Mouse (Mus musculus) thymus, postnatal 4 days (tissue): ENCODE measurements at regions not wholly inside any gene's neighbourhood (a gene's known extent, or its start where the extent isn't known, plus 50 kb on each side); places are given as distances from the start of the nearest gene placed in this dataset.
A peak's percentile ranks its signal among the peaks of the same experiment; 100 is the strongest.

ENCODE experiments used
- DNase-seq: peaks from one replicate; pipeline ENCODE4 v3.0.0; 2021

DNA sequence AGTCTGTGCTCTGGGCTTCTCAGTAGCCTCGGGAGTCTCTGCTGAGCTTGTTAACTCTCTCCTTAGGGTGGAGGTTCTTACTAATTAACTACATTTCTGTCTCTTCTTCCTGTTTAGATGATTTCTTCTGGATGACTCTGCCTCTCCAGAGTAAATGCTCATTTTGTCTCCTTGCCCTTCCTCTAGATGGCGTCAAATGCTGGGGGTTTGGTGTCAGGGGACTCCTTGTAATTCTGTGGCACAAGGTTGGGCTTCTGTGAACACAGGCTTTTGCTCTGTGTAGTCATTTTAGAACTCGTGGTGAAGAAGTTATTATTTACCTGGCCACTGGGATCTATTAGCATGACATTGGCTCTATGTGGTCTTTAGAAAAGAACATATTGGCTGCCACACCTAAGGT lies 298.4 kb downstream of the Ndfip2 start:
- no peak for DNase-seq

DNA sequence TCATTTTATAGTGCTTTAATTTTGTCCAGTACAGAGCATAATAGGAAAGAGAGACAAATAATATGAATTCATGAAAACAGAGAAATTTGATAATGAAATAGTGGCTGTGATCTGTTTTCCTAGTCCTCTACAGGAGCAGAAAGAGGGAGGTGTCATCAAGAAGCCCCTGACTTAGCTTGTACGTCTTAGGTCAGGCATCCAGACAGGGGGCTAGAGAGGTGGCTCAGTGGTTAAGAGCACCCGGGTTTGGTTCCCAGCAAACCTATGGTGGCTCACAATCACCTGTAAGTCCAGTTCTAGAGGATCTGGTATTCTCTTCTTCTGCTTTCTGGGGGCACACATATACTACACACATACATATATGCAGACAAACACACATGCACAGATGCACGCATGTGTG lies 285.7 kb downstream of the Ndfip2 start:
- no peak for DNase-seq

DNA sequence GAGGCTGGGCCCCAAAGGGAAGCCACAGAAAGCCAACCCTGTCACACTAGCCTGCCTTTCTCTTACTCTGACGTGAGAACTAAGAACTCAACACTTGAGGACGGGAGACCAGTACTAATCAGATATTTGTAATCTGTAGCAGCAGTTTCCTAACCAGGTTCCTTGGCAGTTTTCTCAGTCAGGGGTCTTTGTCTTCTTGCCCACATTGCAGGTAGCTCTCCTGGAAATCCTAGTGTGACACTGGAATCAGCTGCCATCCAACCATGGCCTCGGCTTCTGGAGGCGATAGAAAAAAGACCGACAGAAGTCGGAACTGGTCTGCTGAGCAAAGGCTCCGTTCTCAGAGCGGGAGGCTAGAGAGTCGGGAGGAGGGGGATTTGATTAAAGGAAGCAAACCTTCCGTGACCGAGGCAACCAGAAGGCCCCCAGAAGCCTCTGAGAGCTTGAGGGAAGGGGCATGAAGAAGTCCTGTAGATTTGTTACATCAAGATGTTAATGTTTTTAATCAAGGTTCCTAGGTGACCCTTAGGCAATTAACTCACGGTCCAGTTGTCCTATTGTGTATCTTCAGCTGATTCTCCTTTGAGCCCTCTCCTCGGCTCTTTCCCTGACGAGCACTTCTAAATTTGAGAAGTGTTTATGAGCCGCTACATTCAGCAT lies 284.2 kb downstream of the Ndfip2 start:
- no peak for DNase-seq

DNA sequence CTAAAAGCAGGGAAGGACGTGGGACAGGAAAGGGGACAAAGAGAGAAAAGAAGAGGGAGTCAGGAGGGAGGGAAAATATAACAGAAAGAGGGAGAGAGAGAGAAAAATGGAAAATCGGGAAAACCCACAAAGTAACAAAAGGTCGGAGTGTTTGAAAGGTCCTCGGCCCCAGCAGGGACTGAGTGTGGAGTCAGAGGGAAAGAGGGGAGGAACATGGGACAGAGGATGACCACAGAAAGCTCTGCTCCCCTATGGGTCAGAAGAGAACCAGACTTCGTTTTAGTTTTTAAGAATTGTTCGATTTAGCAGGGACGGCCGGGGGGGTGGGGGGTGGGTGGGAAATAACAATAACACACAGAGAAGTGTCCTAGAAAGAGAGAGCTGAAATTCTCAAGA lies 283.7 kb downstream of the Ndfip2 start:
- DNase-seq, result no peak

DNA sequence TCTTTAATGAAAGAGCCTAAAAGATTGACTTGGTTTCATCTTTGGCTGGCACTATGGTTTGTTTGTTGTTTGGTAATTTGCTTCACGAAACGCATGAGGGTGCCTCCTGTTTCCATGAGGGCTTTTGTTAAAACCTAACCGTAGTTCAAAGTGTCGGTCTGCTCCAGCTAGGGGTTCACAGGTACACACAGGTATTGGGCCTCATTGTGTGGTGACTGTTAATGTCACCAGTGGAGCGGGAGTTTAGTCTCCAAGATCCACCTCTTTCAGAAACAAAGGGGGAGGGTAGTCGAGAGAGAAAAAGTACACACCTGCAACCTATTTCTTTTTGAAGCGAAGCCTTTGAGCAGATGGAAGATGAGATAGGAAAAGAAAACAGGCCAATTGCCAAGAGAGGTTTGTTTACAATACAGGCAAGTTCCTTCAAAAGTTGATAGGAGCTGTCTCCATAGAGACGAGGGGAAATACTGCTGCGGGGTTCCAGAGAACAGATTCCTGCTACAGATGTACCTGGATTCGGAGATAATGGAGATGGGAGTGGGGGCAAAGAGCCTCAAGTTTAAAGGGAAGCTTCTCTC lies 273.9 kb downstream of the Ndfip2 start:
- peak; percentile 51 for DNase-seq

DNA sequence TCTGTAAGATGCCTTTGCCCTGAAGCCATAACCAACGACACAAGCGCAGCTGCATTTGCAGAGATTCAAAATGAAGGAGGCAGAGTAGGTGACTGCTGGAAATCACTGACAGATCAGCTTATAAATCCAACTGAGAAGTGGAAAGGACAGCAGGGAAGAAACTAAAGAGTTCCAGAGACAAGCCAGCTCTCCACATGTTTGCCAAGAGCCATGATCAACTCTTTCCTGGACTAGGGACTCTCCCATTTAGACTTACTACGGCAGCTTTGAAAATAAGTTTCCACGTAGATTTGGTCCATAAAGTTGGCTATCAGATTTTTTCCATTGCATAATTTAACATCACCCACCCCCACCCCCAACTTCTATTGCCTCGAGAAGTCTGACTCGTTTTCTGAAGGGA lies 269.7 kb downstream of the Ndfip2 start:
- DNase-seq, result no peak

DNA sequence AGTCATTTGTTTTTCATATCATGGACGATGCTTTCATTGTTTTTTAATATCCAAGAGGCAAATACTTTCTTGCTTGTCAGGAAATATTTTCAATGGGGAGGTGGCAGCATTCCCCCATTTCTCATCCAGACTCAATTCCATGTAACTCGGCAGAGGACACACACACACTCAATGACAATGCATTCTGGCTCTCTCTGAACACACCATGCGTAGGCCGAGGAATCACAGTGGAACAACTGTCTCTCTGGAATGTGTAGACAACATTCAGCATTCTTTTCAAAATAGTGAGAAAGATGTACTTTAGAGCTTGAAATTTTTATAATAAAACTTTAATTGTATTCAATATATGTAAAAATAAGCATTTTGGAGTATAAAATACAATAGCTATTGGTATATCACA lies 265.5 kb downstream of the Ndfip2 start:
- no peak for DNase-seq

DNA sequence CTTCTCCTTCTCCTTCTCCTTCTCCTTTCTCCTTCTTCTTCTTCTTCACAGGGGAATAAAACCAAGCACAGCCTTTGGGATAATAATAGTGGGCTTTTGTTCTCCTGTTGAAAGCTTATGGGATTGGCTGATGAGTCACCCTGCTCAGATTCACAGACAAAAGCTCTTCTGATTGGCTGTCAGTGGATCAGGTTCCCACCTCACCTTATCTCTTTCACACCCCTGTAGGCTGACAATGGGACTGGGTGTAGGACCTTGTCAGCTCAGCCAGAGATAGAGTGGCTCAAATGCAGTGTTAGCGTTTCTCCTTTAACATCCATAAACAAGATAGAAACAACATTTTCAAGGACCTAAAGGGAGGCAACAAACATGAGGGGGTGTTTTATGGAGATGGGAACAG lies 263.9 kb downstream of the Ndfip2 start:
- no peak for DNase-seq

DNA sequence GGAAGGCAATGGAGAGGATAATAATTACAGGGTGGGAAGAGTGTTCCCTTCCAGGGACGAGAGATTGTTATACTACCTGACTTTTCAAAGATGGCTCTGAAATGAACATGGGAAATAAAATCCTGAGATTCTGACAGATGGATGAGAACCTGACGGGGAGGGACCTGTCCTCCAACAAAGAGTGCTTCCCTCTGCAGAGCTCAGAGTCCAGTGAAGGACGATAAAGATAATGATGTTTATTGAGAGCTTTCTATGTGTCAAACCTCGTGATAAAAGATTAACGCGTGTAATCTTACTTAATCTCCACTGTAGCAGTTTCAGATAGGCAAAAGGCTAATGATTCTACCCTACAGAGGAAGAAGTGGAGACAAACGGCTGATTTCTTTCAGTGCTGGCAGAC lies 260.3 kb downstream of the Ndfip2 start:
- DNase-seq, result no peak

DNA sequence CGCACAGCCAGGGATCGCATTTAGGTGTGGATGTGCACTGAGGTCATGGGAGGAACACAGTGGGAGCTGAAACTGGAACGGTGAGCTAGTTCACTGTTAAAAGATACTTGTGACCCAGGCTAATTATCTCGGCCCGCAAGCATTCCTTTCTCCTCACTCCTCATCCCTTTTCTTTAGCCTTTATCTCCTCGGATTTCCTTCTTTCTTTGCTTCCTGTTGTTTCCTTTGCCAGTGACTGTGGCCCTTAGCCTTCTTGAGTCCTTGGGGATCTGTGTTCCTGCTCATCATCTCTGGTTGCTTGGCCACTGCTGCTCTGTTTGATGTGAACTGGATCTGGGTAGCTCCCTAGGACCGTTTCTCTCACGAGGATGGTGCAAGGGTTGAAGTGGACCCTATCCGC lies 256.0 kb downstream of the Ndfip2 start:
- no peak for DNase-seq

DNA sequence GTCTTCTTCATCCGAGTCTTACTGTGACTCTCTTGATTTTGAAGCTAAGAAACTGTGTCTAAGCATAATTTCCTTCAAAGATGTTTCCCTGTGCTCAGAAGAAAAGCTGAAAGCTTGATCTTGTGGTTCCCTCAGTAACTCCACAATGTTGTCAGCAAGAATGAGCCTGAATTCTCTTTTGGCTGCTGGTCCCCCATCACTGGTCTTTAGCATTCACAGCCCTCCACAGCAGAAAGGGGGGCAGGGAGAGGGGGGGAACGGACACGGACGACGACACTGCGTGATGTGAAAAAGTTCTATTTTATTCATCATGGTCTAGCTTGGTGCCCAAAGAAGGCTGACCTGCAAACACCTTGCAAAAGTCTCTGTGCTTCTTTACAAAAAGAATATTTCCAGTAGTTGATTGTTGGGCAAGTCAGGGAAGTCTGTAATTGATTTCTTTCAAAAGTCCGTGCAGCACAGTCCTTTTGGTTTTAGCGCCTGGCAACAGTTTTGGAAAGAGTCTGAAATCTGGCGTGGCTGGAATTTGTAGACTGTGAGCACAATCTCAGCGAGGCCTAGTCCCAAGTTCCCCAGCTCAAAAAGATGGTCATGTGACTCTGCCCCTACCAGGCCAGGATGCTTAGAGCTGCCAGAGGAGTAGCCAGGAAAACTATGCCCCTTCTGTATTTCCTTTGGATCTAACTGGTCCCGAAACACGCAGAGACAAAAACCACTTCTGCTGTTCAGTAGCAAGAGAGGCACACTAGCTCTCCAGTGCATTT lies 254.7 kb downstream of the Ndfip2 start:
- no peak for DNase-seq

DNA sequence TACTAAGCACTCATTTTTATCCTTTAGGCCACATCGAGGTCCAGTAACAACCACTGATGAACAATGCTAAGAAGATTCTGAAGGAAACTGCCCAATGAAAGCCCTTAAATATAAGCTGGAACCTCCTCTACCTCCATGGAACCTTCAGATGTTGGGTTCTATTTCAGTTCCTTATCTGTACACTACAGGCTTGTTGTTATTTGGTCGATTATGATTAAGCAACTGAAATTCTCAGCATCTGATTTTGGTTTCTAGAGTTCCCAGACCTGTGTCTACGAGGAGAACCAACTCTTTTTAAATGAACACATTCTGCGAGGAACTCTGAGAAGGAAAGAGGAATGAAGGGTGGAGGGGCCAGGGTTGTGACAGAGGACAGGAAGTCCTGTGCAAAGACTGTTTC lies 253.5 kb downstream of the Ndfip2 start:
- DNase-seq, result no peak

DNA sequence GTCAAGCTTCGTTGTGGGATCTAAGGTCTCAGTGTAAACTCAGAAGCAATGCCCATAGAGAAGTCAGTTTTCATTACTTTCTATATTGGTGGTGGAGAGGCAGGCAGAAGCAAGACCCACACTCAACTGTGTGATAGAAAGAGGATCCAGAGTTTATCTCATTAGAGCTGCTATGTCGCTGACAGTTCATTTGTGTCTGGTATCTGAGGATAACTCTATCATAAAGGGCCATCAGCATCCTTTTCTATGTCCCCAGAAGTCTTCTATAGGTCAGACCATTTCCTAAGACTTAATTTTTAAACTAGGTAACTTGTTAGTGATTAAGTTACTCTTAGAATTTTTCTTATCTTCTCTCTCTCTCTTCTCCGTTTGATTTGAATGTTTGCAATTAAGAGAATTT lies 252.8 kb downstream of the Ndfip2 start:
- no peak for DNase-seq

DNA sequence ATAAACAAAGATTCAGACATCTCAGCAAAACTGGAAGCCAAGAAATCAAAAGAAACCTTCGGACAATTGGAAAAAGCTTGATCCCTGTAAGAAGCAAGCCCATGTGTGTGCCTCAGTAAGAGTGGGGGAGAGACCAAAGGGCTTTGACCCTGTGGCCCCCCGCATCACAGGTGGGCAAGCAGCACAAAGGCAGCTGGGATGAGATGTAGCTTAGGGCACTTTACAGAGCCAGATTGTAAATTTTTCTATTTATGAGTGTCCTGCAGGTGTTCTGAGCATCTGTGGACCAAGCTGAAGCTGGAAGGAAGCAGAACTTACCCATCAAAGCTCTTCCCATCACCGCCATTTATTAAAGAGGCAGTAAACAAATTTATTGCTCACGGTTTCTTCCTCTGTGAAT lies 246.9 kb downstream of the Ndfip2 start:
- DNase-seq, result no peak

DNA sequence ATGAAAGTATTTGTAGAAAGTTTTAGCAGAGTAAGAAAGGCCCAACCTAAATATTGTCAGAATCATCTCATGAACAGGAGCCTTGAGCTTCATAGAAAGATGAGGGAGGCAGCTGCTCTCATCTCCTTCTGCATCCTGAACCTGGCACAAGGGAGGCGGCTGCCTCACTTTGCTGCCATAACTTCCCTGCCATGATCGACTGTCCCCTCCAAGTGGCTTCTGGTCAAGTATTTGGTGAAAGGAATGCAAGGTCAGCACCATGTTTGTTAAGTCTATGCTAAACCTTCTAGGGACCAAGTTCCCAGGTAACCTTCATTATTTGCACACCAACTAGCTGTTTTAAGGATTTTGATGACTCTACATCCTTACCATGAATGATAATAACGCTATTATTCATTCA lies 246.0 kb downstream of the Ndfip2 start:
- DNase-seq, result no peak

DNA sequence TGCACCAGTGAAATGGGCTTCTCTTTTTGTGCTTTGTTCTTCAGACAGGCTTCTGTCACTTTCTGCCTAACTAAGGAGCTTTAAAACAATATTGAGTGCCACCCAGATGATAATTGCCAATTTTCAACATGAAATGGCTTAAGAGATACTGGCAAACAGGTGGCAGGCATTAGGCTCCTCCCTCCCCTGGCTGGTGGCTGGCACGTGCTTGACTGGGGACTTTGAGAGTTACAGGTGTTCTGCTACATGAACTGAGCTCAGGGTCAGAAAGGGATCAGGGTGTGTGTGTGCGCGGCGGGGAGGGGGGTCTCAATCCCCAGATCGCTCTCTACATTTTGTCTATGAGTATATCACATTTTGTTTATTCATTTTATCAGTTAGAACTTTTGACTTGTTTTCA lies 245.4 kb downstream of the Ndfip2 start:
- peak; percentile 68 for DNase-seq

DNA sequence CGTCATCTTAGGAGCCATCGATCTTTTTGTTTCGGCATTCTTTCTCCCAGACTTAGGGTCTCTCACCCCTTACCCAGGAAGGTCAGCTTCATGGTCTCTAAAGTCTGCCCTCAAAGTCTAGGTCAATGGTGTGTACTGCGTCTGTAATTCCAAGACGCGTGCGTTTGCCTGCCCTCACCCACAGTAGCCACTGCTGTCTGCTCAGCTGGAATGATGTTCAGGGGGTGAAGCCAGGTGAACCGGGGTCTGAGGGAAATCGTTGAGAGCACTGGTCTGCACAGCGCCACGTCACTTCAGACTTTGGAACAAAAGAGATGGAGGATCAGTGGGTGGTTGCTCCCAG lies 244.2 kb downstream of the Ndfip2 start:
- no peak for DNase-seq

DNA sequence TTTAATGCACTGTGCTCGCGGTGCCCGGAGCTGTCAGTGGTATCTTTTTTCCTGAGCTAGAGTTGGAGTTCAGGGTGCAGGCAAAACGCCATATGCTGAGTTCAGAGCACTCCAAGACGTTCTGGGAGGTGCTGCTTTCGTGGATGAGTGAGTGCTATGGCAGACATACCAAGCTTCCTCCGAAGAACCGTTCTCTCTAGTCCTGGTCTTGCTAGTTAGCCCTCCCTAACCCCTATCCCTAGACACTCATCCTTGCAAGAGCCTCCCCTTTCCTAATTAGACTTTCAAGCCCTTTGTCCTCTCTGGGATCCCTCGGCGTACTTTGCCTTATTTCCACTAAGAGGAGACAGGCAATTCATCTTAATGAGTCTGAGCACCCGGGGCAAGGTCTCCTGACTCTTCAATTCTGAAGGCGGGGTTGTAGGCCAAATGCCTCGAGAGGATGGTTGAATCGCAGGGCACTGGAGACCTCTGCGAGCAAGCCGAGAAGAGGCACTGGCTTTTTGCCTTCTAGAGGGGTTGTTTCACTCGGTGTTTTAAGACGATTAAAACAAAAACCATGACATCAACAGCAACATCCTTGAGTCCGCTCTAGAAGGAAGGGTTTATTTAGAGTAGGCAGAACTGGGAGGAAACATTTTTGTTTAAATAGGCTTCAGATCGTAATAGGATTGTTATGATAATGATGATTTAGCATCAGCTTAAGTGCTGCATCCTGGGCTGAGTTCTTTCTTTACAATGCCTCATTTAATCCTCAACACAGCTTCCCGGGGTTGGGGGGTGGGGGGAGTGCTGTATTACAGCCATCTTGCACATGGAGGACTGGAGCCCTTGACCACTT lies 243.6 kb downstream of the Ndfip2 start:
- DNase-seq, result no peak

DNA sequence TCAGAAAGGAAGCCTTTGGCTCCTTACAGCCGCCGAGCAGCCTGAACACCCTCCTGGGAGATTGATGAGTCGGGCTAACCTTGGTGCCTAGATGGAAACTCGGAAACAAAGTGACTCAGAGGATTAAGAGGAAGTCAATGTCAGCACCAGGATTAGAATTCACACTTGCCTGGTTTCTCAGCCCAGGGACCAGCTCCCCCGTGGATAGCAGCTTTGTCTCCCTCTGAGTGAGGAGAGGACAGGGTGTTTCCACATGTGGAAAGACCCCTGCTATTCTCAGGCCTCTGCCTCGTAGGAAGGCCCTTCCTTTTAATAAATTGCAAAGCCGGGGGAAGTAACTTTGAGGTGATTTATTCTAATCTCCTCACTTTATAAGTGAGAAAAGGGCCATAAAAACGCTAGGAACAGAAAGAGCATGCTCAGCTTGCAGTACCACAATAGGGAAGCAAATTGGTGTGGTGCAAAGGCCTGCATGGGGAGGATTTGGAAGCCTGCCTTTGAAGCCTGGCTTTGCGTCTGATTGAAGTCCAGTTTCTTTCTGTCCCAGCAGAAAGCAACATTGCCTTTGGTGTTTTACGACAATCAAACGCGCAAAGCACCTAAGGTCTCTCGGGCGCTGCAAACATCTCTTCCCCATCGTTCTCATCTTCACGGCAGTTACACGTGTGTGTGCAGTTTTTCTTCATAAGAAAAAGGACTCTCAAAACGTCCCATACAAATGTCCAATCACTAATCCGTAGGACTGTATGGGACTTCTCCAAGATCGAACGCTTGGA lies 242.8 kb downstream of the Ndfip2 start:
- peak; percentile 16 for DNase-seq

DNA sequence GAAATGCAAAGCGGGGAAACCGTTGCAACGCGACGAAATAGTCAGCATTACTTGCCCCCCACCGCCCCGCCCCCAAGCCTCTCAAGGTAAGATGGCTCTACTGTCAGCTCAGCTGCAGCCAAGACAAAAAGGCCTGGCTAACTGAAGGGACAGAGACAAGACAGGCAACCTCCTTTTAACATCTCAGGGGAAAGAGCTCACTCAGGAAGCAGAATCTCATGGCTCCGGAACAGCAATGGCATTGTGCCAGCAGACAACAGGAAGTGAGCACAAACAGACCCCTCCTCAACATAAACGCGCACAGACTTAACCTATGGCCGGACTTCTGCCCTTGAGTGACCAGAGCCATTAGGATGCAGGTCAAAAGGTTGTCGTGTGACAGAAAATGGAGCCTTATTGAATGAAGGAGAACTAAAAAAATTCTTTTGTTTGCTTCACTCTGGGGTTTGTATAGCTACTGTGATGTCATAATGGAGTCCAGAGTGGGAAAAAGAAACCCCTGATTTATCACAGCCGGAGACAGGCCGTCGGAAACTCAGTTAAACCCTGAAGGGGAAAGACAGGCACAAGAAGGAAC lies 241.0 kb downstream of the Ndfip2 start:
- DNase-seq, result peak; percentile 64

DNA sequence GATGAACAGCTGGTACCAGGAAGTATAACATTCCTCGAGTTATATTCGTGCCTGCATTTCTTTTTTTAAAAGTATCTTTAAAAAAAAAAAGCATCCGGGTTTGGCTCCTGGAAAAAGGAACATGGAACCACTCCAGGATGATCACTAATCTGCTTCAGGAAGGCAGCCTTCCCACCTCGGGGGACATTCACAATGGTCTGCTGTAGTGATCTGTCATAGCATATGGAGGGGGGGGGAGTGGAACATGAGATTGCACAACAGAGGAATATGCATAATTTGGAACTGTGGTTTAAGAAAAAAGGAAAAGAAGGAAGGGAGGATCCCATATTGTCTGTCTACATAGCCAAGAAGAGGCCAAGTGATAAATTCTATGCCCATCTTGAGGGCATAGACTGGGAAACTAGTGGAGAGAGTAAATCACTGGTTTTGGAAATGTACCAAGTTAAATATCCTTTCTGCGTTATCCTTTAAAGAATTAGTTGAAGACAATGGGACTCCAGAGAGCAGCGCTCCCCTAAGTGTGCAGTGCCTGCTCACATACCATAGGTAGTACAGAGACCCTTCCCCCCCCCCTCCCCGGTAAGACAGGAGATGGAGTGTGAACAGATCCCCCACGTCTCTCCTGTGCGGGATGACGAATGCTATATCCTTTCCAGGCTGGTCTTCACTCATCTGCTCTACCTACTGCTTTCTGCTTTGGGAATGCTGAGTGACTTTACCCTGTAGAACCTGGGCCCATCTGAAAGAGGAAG lies 240.0 kb downstream of the Ndfip2 start:
- DNase-seq, result no peak

DNA sequence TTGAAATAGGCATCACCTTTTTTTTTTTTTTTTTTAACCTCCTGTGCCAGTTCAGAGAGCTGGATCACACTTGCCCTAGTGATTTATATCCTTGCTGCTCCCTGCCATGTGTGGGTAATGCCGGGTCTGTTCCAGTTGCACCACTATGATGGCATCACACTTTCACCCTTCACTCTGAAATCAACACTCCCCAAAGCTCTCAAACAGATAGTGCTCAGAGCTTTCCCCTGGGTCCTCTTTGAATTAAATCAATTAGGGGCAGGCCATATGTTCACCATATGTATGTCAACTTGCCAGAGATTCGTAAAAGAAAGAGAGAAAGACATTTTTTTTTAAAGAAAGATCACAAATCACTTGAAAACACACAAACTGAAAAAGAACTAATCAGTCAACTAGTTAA lies 236.8 kb downstream of the Ndfip2 start:
- no peak for DNase-seq
